Comparison of ENCODE assay signal across 28 mouse cellular contexts in the genomic region with DNA sequence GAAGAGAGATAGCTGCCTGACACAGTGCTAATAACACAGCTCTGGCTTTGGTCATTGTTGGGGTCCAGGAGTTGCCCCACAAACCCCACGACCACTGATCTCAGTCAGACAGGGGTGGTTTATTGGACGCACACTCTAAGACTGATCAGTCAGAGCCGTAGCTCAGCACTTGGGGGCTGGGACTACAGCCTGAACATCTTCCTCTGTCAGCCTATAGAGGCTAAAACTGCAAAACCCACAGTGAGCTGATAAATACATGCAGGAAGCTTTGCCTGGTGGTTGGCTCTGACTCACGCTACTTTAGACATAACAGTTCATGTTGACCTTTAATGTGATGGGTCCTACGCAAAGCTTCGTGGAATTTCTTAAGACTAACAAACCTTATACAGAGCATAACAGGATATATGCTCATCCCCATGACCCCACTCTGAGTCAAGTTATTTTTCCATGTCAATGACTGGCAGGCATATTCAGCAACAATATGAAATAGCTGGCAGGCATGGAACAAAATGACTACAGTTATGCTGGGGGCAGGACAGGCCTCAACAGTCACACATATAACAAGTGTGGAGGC. TPM values are rescaled to one million over a fixed set of nuclear protein-coding genes. Genes with fewer than 3 reads are reported as not detected.
DNase-seq lines count a peak whose midpoint lies in the region; ATAC-seq and TF ChIP-seq lines count a peak whose summit lies in the region.
"Had no signal": no experiment of that assay in that cellular context is flagged by ENCODE, and none has a peak within 500 bp of the region (broad histone marks: within the 10 kb centered on the region; RNA-seq: fewer than 3 reads in every experiment).

No protein-coding gene starts in this region.

- no peaks in the 10 kb centered on the region for H3K27me3 ChIP-seq in lung, postnatal 0 days (replicated peaks; ENCODE audit: insufficient read depth, low read length)
- H3K27me3 ChIP-seq: CH12.LX; embryonic facial prominence, embryonic 13.5 days; forebrain, embryonic 13.5 days; heart, embryonic 13.5 days; hindbrain, embryonic 12.5 days; hindbrain, embryonic 15.5 days; Patski had no signal

- ATAC-seq in lung, postnatal 0 days: peak; percentile 25; the same call in 1 of the 2 replicates
- ATAC-seq in frontal cortex, adult (ENCODE audit: low TSS enrichment): no peak
- ATAC-seq: forebrain, embryonic 13.5 days; forebrain, embryonic 16.5 days; intestine, postnatal 0 days; Patski had no signal

- H3K9ac ChIP-seq in lung, postnatal 0 days (replicated peaks; ENCODE audit: low read depth): no peak overlapping the region
- H3K9ac ChIP-seq: embryonic facial prominence, embryonic 13.5 days; forebrain, embryonic 13.5 days; heart, embryonic 13.5 days; hindbrain, embryonic 12.5 days; hindbrain, embryonic 15.5 days had no signal

- no peak overlapping the region for H3K27ac ChIP-seq in lung, postnatal 0 days (ENCODE audit: low read length)
- H3K27ac ChIP-seq: embryonic facial prominence, embryonic 10.5 days; embryonic facial prominence, embryonic 13.5 days; forebrain, embryonic 10.5 days; forebrain, embryonic 13.5 days; heart, adult 2 months; heart, embryonic 10.5 days; heart, embryonic 13.5 days; hindbrain, embryonic 12.5 days; hindbrain, embryonic 15.5 days had no signal

- DNase-seq in lung, postnatal 0 days (ENCODE audit: low spot score): peak; percentile 22
- no peak for DNase-seq in lung, postnatal 25 days (ENCODE audit: low spot score)
- peak; percentile 92 for DNase-seq in 416B (ENCODE audit: low read depth)
- DNase-seq in NIH3T3 (ENCODE audit: low read depth): peak; percentile 77
- DNase-seq in embryo, embryonic 10.5 days (ENCODE audit: low spot score): no peak
- no peak for DNase-seq in thymus, postnatal 14 days
- DNase-seq: adrenal gland, postnatal 10 days; adrenal gland, postnatal 36 days; cerebellum, adult 18-20 months; cerebellum, adult 9-10 months; cerebellum, postnatal 14 days; gastrocnemius, postnatal 25 days; heart, adult 2 months; heart, postnatal 14 days had no signal

- H3K4me3 ChIP-seq in lung, postnatal 0 days (ENCODE audit: low read depth, low read length): no peak overlapping the region
- H3K4me3 ChIP-seq: embryonic facial prominence, embryonic 10.5 days; embryonic facial prominence, embryonic 13.5 days; forebrain, embryonic 10.5 days; forebrain, embryonic 13.5 days; heart, adult 2 months; heart, embryonic 10.5 days; heart, embryonic 13.5 days; hindbrain, embryonic 12.5 days; hindbrain, embryonic 15.5 days had no signal

- H3K36me3 ChIP-seq in lung, postnatal 0 days (ENCODE audit: insufficient read depth, low read length): no peaks in the 10 kb centered on the region
- H3K36me3 ChIP-seq: embryonic facial prominence, embryonic 10.5 days; embryonic facial prominence, embryonic 13.5 days; forebrain, embryonic 10.5 days; G1E; heart, embryonic 10.5 days; heart, embryonic 13.5 days; hindbrain, embryonic 12.5 days; hindbrain, embryonic 15.5 days had no signal

- TF ChIP-seq EP300 in lung, postnatal 0 days (IDR thresholded peaks at IDR 0.05): no peak

- no peaks in the 10 kb centered on the region for H3K9me3 ChIP-seq in lung, postnatal 0 days (ENCODE audit: low read length)
- H3K9me3 ChIP-seq: embryonic facial prominence, embryonic 10.5 days; embryonic facial prominence, embryonic 13.5 days; forebrain, embryonic 10.5 days; forebrain, embryonic 13.5 days; heart, embryonic 10.5 days; heart, embryonic 13.5 days; hindbrain, embryonic 12.5 days; hindbrain, embryonic 15.5 days had no signal

- H3K4me2 ChIP-seq in lung, postnatal 0 days (replicated peaks; ENCODE audit: low read depth, low read length): no peak overlapping the region
- H3K4me2 ChIP-seq: embryonic facial prominence, embryonic 13.5 days; forebrain, embryonic 13.5 days; heart, embryonic 13.5 days; hindbrain, embryonic 12.5 days; hindbrain, embryonic 15.5 days had no signal

- TF ChIP-seq CTCF in lung, postnatal 0 days (IDR thresholded peaks at IDR 0.05): no peak

- no peaks in the 10 kb centered on the region for H3K4me1 ChIP-seq in lung, postnatal 0 days (ENCODE audit: insufficient read depth, low read depth, low read length)
- H3K4me1 ChIP-seq: embryonic facial prominence, embryonic 10.5 days; forebrain, embryonic 13.5 days; heart, embryonic 10.5 days; heart, embryonic 13.5 days; hindbrain, embryonic 12.5 days; hindbrain, embryonic 15.5 days had no signal

- WGBS in lung, postnatal 0 days: 51% methylated on average over 6 of the region's 6 CpGs

RNA-seq across cellular contexts. Expression of gene Fam110c, which starts 17.3 kb away (rescaled TPM):
- polyA plus RNA-seq in lung, postnatal 0 days (2015; fragmentation: Nextera tagmentation; extraction: Ambion mirVana): 2.7 and 3.1 TPM in 2 replicates
- polyA plus RNA-seq: G1E, Patski had no signal

Comparison
In these comparisons a context has a peak if more than half of its experiments do, and no peak if none do; other contexts are left out.
1. DNase-seq: peak in lung, postnatal 0 days (single experiment), 416B (single experiment) and NIH3T3 (single experiment); none in lung, postnatal 25 days (single experiment), embryo, embryonic 10.5 days (single experiment) and thymus, postnatal 14 days (single experiment).